Mouse (Mus musculus) testis, adult 2 months (tissue): ENCODE measurements around the gene Bgn.
"Not testable (repeated sequence)": the region's sequence is repeated elsewhere in the genome, so short reads cannot be mapped to it uniquely, and the experiment has no call there.

Source experiments
- CTCF ChIP-seq: fragments of 200-500 bp; IDR thresholded peaks from 2 replicates; pipeline ENCODE4 v1.5.1; 2012; ENCODE audit warnings: low read depth, mild to moderate bottlenecking, inconsistent platforms, low read length, moderate library complexity; ENCODE audit not compliant: control insufficient read depth, insufficient read depth, insufficient replicate concordance
- POLR2A ChIP-seq: fragments of 200-500 bp; IDR thresholded peaks from 2 replicates; pipeline ENCODE4 v1.6.1; 2012; ENCODE audit warnings: low read depth, mild to moderate bottlenecking, inconsistent platforms, low read length, moderate library complexity; ENCODE audit not compliant: control insufficient read depth

DNA sequence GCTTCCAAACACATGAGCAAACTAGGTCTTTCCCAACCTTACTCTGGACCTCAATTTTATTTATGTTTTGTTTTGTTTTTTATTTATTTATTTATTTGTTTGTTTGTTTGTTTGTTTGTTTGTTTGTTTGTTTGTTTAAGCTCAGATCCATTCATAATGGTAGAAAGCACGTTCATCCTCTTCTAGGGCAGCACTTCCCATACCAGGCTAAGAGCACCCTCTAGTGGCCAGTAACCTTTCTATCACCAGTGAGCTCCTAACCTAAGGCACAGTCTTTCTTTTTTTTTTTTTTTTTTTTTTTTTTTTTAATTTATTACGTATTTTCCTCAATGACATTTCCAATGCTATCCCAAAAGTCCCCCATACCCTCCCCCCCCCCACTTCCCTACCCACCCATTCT is 10.2 kb downstream of the Bgn start:
- peak; percentile 12; the same call in 1 of the 2 replicates for TF ChIP-seq CTCF
- not testable (repeated sequence) for TF ChIP-seq POLR2A
